Mouse (Mus musculus) MEL (cell line): ENCODE data around the gene Gm13691.
"Not testable (repeated sequence)": the region's sequence is repeated elsewhere in the genome, so short reads cannot be mapped to it uniquely, and the experiment has no call there.

Experiments used
- BHLHE40 ChIP-seq: IDR thresholded peaks from 2 replicates; pipeline ENCODE4 v1.6.1; 2012; ENCODE audit warnings: low read depth, mild to moderate bottlenecking, inconsistent platforms, low read length, improper control_type of control experiment, borderline replicate concordance
- CTCF ChIP-seq, 3 experiments: IDR thresholded peaks in 2 of 3; conservative IDR thresholded peaks in 1 of 3; 2 replicates each; pipeline ENCODE4 v1.5.1; 2011 to 2012; ENCODE audit warnings: low read length in 3 of 3, low read depth in 2 of 3, mild to moderate bottlenecking in 2 of 3, improper control_type of control experiment in 1 of 3, inconsistent platforms in 1 of 3, mixed read lengths in 1 of 3, moderate library complexity in 1 of 3; ENCODE audit not compliant: control insufficient read depth in 1 of 3, insufficient read depth in 1 of 3, poor library complexity in 1 of 3, severe bottlenecking in 1 of 3
- MYC ChIP-seq: IDR thresholded peaks from 2 replicates; pipeline ENCODE4 v1.6.1; 2011; ENCODE audit warnings: low read depth, mild to moderate bottlenecking, low read length, improper control_type of control experiment, moderate library complexity
- POLR2A ChIP-seq, 2 experiments: IDR thresholded peaks; 2 replicates each; pipeline ENCODE4 v1.6.1; 2011 to 2012; ENCODE audit warnings: low read length in 2 of 2, mild to moderate bottlenecking in 2 of 2, control low read depth in 1 of 2, improper control_type of control experiment in 1 of 2, low read depth in 1 of 2, moderate library complexity in 1 of 2; ENCODE audit not compliant: control insufficient read depth in 1 of 2, insufficient read depth in 1 of 2, poor library complexity in 1 of 2
- POLR2AphosphoS5 ChIP-seq: IDR thresholded peaks from 2 replicates; pipeline ENCODE4 v1.6.1; 2012; ENCODE audit warnings: low read depth, borderline replicate concordance, mild to moderate bottlenecking, inconsistent platforms, low read length, moderate library complexity, mixed read lengths
- USF1 ChIP-seq: IDR thresholded peaks from 2 replicates; pipeline ENCODE4 v1.6.1; 2014; ENCODE audit warnings: low read depth, mild to moderate bottlenecking, inconsistent platforms, low read length, improper control_type of control experiment, moderate library complexity

GRCm38 (mm10) chr2:83961203-83961602, 29.1 kb upstream of the Gm13691 start, which contains the start of gene Gm13693:
- not testable (repeated sequence) for TF ChIP-seq CTCF (IDR thresholded peaks at IDR 0.05 in 2 of 3, conservative IDR thresholded peaks at IDR 0.05 in 1 of 3; ENCODE audit: control insufficient read depth in 1 of 3, insufficient read depth in 1 of 3, low read depth in 2 of 3, low read length in 3 of 3, poor library complexity in 1 of 3, severe bottlenecking in 1 of 3); BHLHE40; USF1; POLR2AphosphoS5; POLR2A (IDR thresholded peaks at IDR 0.05; ENCODE audit: control insufficient read depth in 1 of 2, insufficient read depth in 1 of 2, low read depth in 1 of 2, low read length in 2 of 2, poor library complexity in 1 of 2); MYC
